Mouse (Mus musculus): ENCODE measurements around the gene Tomm22. TPM values are rescaled to one million over a fixed set of nuclear protein-coding genes. Genes with fewer than 3 reads are reported as not detected.

The Tomm22 gene
- polyA plus RNA-seq, 1 experiment: 65.2 TPM

DNA sequence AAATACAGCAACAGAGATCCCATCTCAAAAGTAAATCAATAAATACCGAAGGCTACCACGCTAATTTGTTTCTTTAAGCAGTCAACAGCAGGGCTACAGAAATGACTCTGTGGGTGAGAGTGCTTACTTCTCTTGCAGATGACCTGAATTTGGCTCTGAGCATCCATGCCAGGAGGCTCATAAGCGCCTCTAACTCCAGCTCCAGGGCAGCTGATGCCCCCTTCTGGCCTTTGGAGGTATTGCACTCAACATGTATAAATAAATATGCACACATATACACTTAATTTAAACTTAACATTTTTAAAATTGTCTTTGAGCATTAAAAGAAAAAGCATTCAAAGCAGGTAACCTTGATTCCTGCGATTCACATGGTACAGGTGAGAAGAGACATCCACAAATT, 19.2 kb upstream of the Tomm22 start:
- Histone ChIP-seq H3K4me3 (ENCODE audit: control insufficient read depth, insufficient read depth, low read length) (no peak overlapping the region), H3K36me3 (ENCODE audit: control insufficient read depth, insufficient read depth, low read length) (no peaks in the 10 kb centered on the region), H3K4me1 (replicated peaks; ENCODE audit: control insufficient read depth, insufficient read depth, low read length) (no peaks in the 10 kb centered on the region), H3K27me3 (ENCODE audit: control insufficient read depth, insufficient read depth, low read length) (no peaks in the 10 kb centered on the region), H3K27ac (ENCODE audit: control insufficient read depth, insufficient read depth, low read length) (no peak overlapping the region)
- no peak for DNase-seq
- 93% methylated on average over 4 of the region's 4 CpGs for WGBS
- TF ChIP-seq CTCF (IDR thresholded peaks at IDR 0.05; ENCODE audit: borderline replicate concordance, control insufficient read depth, extremely low read depth, insufficient read depth, low read length, poor library complexity) (peak; percentile 54; the same call in 1 of the 2 replicates), POLR2A (IDR thresholded peaks at IDR 0.05; ENCODE audit: control insufficient read depth, extremely low read depth, insufficient read depth, low read length, poor library complexity) (no peak)

DNA sequence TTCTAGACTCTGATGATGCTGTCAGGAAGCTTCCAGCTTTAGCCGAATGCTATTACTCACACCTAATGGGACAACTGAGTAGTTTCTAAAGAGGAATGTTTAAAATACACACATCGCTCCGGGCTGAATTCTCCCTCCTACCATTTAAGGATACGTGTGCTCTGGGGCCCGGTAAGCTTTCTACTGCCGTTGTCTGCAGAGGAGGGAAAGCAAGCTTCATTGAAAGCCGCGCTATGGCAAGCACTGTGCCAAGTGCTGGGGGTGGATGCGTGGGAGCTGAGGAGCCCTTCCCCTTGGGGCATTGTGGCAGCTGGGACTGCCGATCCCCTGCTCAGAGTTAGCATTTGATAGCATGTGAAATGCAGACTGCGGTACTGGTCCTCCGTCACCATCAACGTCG, 14.2 kb upstream of the Tomm22 start:
- H3K4me1 ChIP-seq (replicated peaks; ENCODE audit: control insufficient read depth, insufficient read depth, low read length): peaks cover 10% of the 10 kb centered on the region
- H3K27ac ChIP-seq (ENCODE audit: control insufficient read depth, insufficient read depth, low read length): no peak overlapping the region
- H3K36me3 ChIP-seq (ENCODE audit: control insufficient read depth, insufficient read depth, low read length): no peaks in the 10 kb centered on the region
- no peak for DNase-seq
- H3K4me3 ChIP-seq (ENCODE audit: control insufficient read depth, insufficient read depth, low read length): no peak overlapping the region
- no peaks in the 10 kb centered on the region for H3K27me3 ChIP-seq (ENCODE audit: control insufficient read depth, insufficient read depth, low read length)
- 98% methylated on average over 14 of the region's 14 CpGs for WGBS
- TF ChIP-seq CTCF (IDR thresholded peaks at IDR 0.05; ENCODE audit: borderline replicate concordance, control insufficient read depth, extremely low read depth, insufficient read depth, low read length, poor library complexity): no peak
- no peak for TF ChIP-seq POLR2A (IDR thresholded peaks at IDR 0.05; ENCODE audit: control insufficient read depth, extremely low read depth, insufficient read depth, low read length, poor library complexity)

DNA sequence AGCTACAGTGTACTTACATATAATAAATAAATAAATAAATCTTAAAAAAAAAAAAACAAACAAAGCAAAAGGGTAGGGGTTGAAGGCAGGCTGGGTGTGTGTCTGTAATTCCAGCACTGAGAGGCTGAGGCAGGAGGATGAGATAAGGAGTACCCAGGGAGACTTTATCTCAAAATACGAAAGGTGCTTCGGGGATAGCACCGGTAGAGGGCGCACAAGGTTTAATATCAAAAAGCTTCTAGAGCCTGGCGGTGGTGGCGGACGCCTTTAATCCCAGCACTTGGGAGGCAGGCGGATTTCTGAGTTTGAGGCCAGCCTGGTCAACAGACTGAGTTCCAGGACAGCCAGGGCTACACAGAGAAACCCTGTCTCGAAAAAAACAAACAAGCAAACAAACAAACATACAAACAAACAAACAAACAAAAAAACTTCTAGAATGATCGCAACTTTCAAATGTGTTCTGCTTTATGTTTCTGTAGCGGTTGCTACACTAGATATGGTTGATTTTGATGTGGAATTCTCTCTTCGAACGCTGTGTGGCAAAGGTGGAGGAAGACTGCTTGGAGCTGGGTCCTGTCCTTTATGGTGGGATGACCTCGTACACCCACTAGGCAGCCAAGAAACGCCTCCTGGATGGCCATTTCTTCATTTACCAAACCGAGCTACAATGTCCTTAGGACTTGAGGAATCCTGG, 12.7 kb upstream of the Tomm22 start:
- Histone ChIP-seq H3K27ac (ENCODE audit: control insufficient read depth, insufficient read depth, low read length) (no peak overlapping the region), H3K4me1 (replicated peaks; ENCODE audit: control insufficient read depth, insufficient read depth, low read length) (peaks cover 10% of the 10 kb centered on the region), H3K4me3 (ENCODE audit: control insufficient read depth, insufficient read depth, low read length) (peak overlapping the region; percentile 85), H3K36me3 (ENCODE audit: control insufficient read depth, insufficient read depth, low read length) (no peaks in the 10 kb centered on the region), H3K27me3 (ENCODE audit: control insufficient read depth, insufficient read depth, low read length) (no peaks in the 10 kb centered on the region)
- TF ChIP-seq POLR2A (IDR thresholded peaks at IDR 0.05; ENCODE audit: control insufficient read depth, extremely low read depth, insufficient read depth, low read length, poor library complexity) (no peak), CTCF (IDR thresholded peaks at IDR 0.05; ENCODE audit: borderline replicate concordance, control insufficient read depth, extremely low read depth, insufficient read depth, low read length, poor library complexity) (peak; percentile 35; the same call in 1 of the 2 replicates)
- DNase-seq: peak; percentile 85
- WGBS: under 1% methylated on average over 16 of the region's 16 CpGs

- Histone ChIP-seq H3K4me3 (ENCODE audit: control insufficient read depth, insufficient read depth, low read length) (peak within 1 kb of the TSS; percentile 85), H3K4me1 (replicated peaks; ENCODE audit: control insufficient read depth, insufficient read depth, low read length) (peaks cover 10% of the 10 kb centered on the region), H3K36me3 (ENCODE audit: control insufficient read depth, insufficient read depth, low read length) (no peaks in the 10 kb centered on the region), H3K27ac (ENCODE audit: control insufficient read depth, insufficient read depth, low read length) (peak within 1 kb of the TSS; percentile 66; the same call in 1 of the 2 replicates), H3K27me3 (ENCODE audit: control insufficient read depth, insufficient read depth, low read length) (no peaks in the 10 kb centered on the region)
- DNase-seq: peak; percentile 92
- WGBS: under 1% methylated on average over 55 of the region's 55 CpGs
- TF ChIP-seq CTCF (IDR thresholded peaks at IDR 0.05; ENCODE audit: borderline replicate concordance, control insufficient read depth, extremely low read depth, insufficient read depth, low read length, poor library complexity) (0 out of 2 replicates have a peak, but pooled peaks have one; percentile 44), POLR2A (IDR thresholded peaks at IDR 0.05; ENCODE audit: control insufficient read depth, extremely low read depth, insufficient read depth, low read length, poor library complexity) (peak; percentile 77)
Measured at GRCm38 (mm10) chr15:79658531-79659375, 11.9 kb upstream of the Tomm22 start, which contains the start of the genes Fam227a and Cby1. Gene Fam227a, minus strand, starts transcription at chr15:79658956. Gene Cby1, plus strand, starts transcription at chr15:79659199.

DNA sequence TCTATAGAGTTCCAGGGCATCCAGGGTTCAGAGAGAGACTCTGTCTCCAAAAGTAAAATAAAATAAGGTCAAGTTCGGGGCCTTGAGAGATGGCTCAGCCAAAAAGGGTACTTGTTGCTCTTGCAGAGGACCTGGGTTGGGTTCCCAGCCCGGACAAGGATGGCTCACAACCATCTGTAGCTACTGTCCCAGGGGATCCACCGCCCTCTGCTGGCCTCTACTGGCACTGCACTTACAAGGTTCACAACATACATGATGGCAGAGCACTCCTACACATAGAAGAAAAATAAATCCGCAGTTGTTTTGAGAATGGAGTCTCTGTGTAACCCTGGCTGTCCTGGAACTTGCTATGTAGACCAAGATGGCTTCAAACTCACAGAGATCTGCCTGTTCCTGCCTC, 8.8 kb upstream of the Tomm22 start:
- Histone ChIP-seq H3K27ac (ENCODE audit: control insufficient read depth, insufficient read depth, low read length) (no peak overlapping the region), H3K4me3 (ENCODE audit: control insufficient read depth, insufficient read depth, low read length) (no peak overlapping the region), H3K36me3 (ENCODE audit: control insufficient read depth, insufficient read depth, low read length) (no peaks in the 10 kb centered on the region), H3K4me1 (replicated peaks; ENCODE audit: control insufficient read depth, insufficient read depth, low read length) (peaks cover 10% of the 10 kb centered on the region), H3K27me3 (ENCODE audit: control insufficient read depth, insufficient read depth, low read length) (no peaks in the 10 kb centered on the region)
- peak; percentile 64 for DNase-seq
- WGBS: 80% methylated on average over 4 of the region's 4 CpGs
- TF ChIP-seq CTCF (IDR thresholded peaks at IDR 0.05; ENCODE audit: borderline replicate concordance, control insufficient read depth, extremely low read depth, insufficient read depth, low read length, poor library complexity) (peak; percentile 69; the same call in 1 of the 2 replicates), POLR2A (IDR thresholded peaks at IDR 0.05; ENCODE audit: control insufficient read depth, extremely low read depth, insufficient read depth, low read length, poor library complexity) (no peak)

- no peaks in the 10 kb centered on the region for H3K27me3 ChIP-seq (ENCODE audit: control insufficient read depth, insufficient read depth, low read length)
- DNase-seq: no peak
- peaks cover 2% of the 10 kb centered on the region for H3K4me1 ChIP-seq (replicated peaks; ENCODE audit: control insufficient read depth, insufficient read depth, low read length)
- no peaks in the 10 kb centered on the region for H3K36me3 ChIP-seq (ENCODE audit: control insufficient read depth, insufficient read depth, low read length)
- no peak overlapping the region for H3K27ac ChIP-seq (ENCODE audit: control insufficient read depth, insufficient read depth, low read length)
- WGBS: 98% methylated on average over 8 of the region's 8 CpGs
- TF ChIP-seq POLR2A (IDR thresholded peaks at IDR 0.05; ENCODE audit: control insufficient read depth, extremely low read depth, insufficient read depth, low read length, poor library complexity) (no peak), CTCF (IDR thresholded peaks at IDR 0.05; ENCODE audit: borderline replicate concordance, control insufficient read depth, extremely low read depth, insufficient read depth, low read length, poor library complexity) (no peak)
- no peak overlapping the region for H3K4me3 ChIP-seq (ENCODE audit: control insufficient read depth, insufficient read depth, low read length)
Measured at GRCm38 (mm10) chr15:79664666-79665065, 6.0 kb upstream of the Tomm22 start.
